Comparison of ENCODE assay signal across 8 mouse cellular contexts in genomic region chr2:157736854-157737850, GRCm38 (mm10). TPM values are rescaled to one million over a fixed set of nuclear protein-coding genes. Genes with fewer than 3 reads are reported as not detected.
DNase-seq lines count a peak whose midpoint lies in the region; ATAC-seq lines count a peak whose summit lies in the region.

TSS of gene Ctnnbl1 (plus strand) at chr2:157737401.

- H3K4me1 ChIP-seq in hindbrain, embryonic 11.5 days (replicated peaks; ENCODE audit: control insufficient read depth, insufficient read depth, low read length), result peaks cover 2% of the 10 kb centered on the region

- H3K4me3 ChIP-seq in hindbrain, embryonic 11.5 days (ENCODE audit: low read depth, low read length), result peak within 1 kb of the TSS; percentile 81

- H3K9me3 ChIP-seq in hindbrain, embryonic 11.5 days (ENCODE audit: control insufficient read depth, low read length), result no peaks in the 10 kb centered on the region

- H3K36me3 ChIP-seq in hindbrain, embryonic 11.5 days (ENCODE audit: control insufficient read depth, insufficient read depth, low read length), result no peaks in the 10 kb centered on the region

- ATAC-seq in hindbrain, embryonic 11.5 days (ENCODE audit: low FRiP score), result peak; percentile 95

- peak within 1 kb of the TSS; percentile 68 for H3K4me2 ChIP-seq in hindbrain, embryonic 11.5 days (replicated peaks; ENCODE audit: low read depth, low read length)

- H3K27ac ChIP-seq in hindbrain, embryonic 11.5 days (ENCODE audit: low read depth, low read length), result no peak within 1 kb of the TSS

- WGBS in hindbrain, embryonic 11.5 days, result 11% methylated on average over 44 of the region's 44 CpGs

- no peaks in the 10 kb centered on the region for H3K27me3 ChIP-seq in hindbrain, embryonic 11.5 days (ENCODE audit: control insufficient read depth, insufficient read depth, low read length)

- peak; percentile 97 for DNase-seq in Muller cell, postnatal 12 days (ENCODE audit: inconsistent ontology term)
- peak; percentile 99 for DNase-seq in cerebellum, adult 9-11 months
- peak; percentile 99 to 100 for DNase-seq in frontal cortex, adult 2 months (ENCODE audit: extremely low spot score in 1 of 2, low spot score in 1 of 2)
- DNase-seq in hindbrain, embryonic 11.5 days (ENCODE audit: low spot score), result peak; percentile 100
- DNase-seq in layer of hippocampus, postnatal 10 days (ENCODE audit: low spot score in 2 of 2), result peak; percentile 100
- peak; percentile 99 for DNase-seq in lung, postnatal 10 days
- peak; percentile 99 for DNase-seq in ovary, postnatal 36 days (ENCODE audit: low spot score)
- peak; percentile 99 for DNase-seq in thymus, postnatal 25 days

- peak within 1 kb of the TSS; percentile 77 for H3K9ac ChIP-seq in hindbrain, embryonic 11.5 days (ENCODE audit: low read depth, low read length)

RNA-seq across cellular contexts. Expression of gene Ctnnbl1, which starts in this region (rescaled TPM):
- 29.1 and 30.8 TPM in 2 replicates for polyA plus RNA-seq in frontal cortex, adult 2 months (2012; rRNA removed)
- polyA plus RNA-seq in hindbrain, embryonic 11.5 days (2014; fragmentation: Nextera tagmentation; extraction: Ambion mirVana), result 90.1 and 104 TPM in 2 replicates
- total RNA-seq in layer of hippocampus, postnatal 10 days (2021), result 10 to 100 TPM; 23.0 to 28.0 TPM
